Mouse (Mus musculus): ENCODE data around the gene Chd1l. TPM values are rescaled to one million over a fixed set of nuclear protein-coding genes. Genes with fewer than 3 reads are reported as not detected.

The Chd1l gene
- polyA plus RNA-seq, 1 experiment from 2014 or later, result 6.0 TPM

DNA sequence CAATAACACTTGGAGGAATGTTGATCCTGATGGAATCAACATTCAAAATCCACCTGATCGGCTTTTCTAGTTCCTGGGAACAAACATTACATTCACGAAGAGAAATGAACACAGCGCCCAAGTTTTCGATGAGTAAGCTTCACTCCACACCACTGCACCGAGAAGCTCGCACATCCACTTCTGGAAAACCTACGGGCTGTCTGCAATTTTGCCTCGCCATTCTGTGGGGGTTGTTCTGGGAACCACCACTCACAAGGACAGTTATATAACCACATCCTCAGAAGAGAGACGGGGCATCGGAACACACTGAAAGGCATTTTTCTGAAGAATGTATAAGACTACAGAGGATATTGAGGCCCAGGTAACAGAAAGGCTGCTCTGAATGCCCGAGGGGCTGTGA lies 90.1 kb downstream of the Chd1l start:
- Histone ChIP-seq H3K4me3 (replicated peaks; ENCODE audit: low read length) (no peak overlapping the region), H3K4me2 (ENCODE audit: low read length) (no peak overlapping the region), H3K4me1 (replicated peaks; ENCODE audit: control insufficient read depth, insufficient read depth, low read length) (peaks cover 14% of the 10 kb centered on the region), H3K9me3 (ENCODE audit: control insufficient read depth, low read length) (0 out of 2 replicates have a peak, but pooled peaks cover 2% of the 10 kb centered on the region), H3K27me3 (replicated peaks; ENCODE audit: control insufficient read depth, insufficient read depth, low read length) (no peaks in the 10 kb centered on the region), H3K27ac (ENCODE audit: low read length) (no peak overlapping the region), H3K9ac (replicated peaks; ENCODE audit: low read depth, low read length) (no peak overlapping the region), H3K36me3 (ENCODE audit: control insufficient read depth, insufficient read depth) (no peaks in the 10 kb centered on the region)
- WGBS, result 98% methylated on average over 11 of the region's 11 CpGs
- ATAC-seq, result no peak

- no peak overlapping the region for H3K4me2 ChIP-seq (ENCODE audit: low read length)
- no peaks in the 10 kb centered on the region for H3K4me1 ChIP-seq (replicated peaks; ENCODE audit: control insufficient read depth, insufficient read depth, low read length)
- WGBS, result 93% methylated on average over 3 of the region's 3 CpGs
- no peaks in the 10 kb centered on the region for H3K27me3 ChIP-seq (replicated peaks; ENCODE audit: control insufficient read depth, insufficient read depth, low read length)
- no peaks in the 10 kb centered on the region for H3K9me3 ChIP-seq (ENCODE audit: control insufficient read depth, low read length)
- ATAC-seq, result no peak
- H3K4me3 ChIP-seq (replicated peaks; ENCODE audit: low read length), result no peak overlapping the region
- H3K36me3 ChIP-seq (ENCODE audit: control insufficient read depth, insufficient read depth), result no peaks in the 10 kb centered on the region
- no peak overlapping the region for H3K9ac ChIP-seq (replicated peaks; ENCODE audit: low read depth, low read length)
- H3K27ac ChIP-seq (ENCODE audit: low read length), result no peak overlapping the region
Observed at GRCm38 (mm10) chr3:97512296-97512695, 97.7 kb downstream of the Chd1l start.

Other genes with a start within 250 kb of the Chd1l start
- not detected in 2 replicates for gene Olfr1402, start 188.2 kb downstream of the Chd1l start, polyA plus RNA-seq (2015; fragmentation: Nextera tagmentation; extraction: Ambion mirVana)
- 0.48 and 0.99 TPM in 2 replicates for gene Fmo5, start 18.6 kb upstream of the Chd1l start, polyA plus RNA-seq (2015; fragmentation: Nextera tagmentation; extraction: Ambion mirVana)
- gene Prkab2, start 48.0 kb upstream of the Chd1l start, polyA plus RNA-seq (2015; fragmentation: Nextera tagmentation; extraction: Ambion mirVana), result 11.0 and 13.3 TPM in 2 replicates
- gene Gm17651, start 64.5 kb upstream of the Chd1l start, polyA plus RNA-seq (2015; fragmentation: Nextera tagmentation; extraction: Ambion mirVana), result not detected in 2 replicates

All from forebrain, embryonic 16.5 days (tissue).